In the genomic region with DNA sequence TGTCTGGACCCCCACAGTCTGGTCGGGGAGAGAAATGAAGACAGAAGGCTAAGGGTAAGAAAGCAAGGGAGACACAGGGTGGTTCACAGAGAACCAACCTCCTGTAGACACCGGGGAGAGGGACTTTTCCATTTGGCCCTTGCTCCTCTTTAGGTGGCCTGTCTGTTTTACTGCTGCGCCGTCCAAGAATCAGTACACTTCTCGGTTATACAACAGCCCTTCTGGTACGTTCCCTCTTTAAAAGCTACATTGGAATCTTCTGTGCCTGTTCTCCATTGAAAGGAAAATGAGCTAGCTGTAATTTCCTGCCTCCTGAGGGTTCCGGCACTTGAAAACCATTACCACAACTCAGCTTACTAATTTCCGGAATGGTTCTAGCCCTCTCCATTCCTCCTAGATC, we compare ENCODE assay signal across 11 mouse cellular contexts.
"Had no signal": no experiment of that assay in that cellular context is flagged by ENCODE, and none has a peak within 500 bp of the region (broad histone marks: within the 10 kb centered on the region; RNA-seq: fewer than 3 reads in every experiment).

No protein-coding gene starts in this region.

- H3K27me3 ChIP-seq: midbrain, embryonic 15.5 days; neural tube, embryonic 13.5 days had no signal

- H3K4me3 ChIP-seq: midbrain, embryonic 15.5 days; neural tube, embryonic 13.5 days had no signal

- H3K9ac ChIP-seq: liver, embryonic 14.5 days; midbrain, embryonic 15.5 days; neural tube, embryonic 13.5 days had no signal

- H3K4me1 ChIP-seq: midbrain, embryonic 15.5 days; neural tube, embryonic 13.5 days had no signal

- ATAC-seq: midbrain, embryonic 15.5 days had no signal

- DNase-seq: kidney, adult 8-10 months; kidney, postnatal 25 days; lung, adult 18-20 months; retina, postnatal 1 day; right cerebral cortex, postnatal 4 days; spleen, adult 18-20 months; thymus, adult 18-20 months; thymus, postnatal 14 days had no signal

- H3K36me3 ChIP-seq: midbrain, embryonic 15.5 days; neural tube, embryonic 13.5 days had no signal

- H3K4me2 ChIP-seq: midbrain, embryonic 15.5 days; neural tube, embryonic 13.5 days had no signal

- H3K9me3 ChIP-seq: midbrain, embryonic 15.5 days; neural tube, embryonic 13.5 days had no signal

- H3K27ac ChIP-seq: liver, embryonic 14.5 days; midbrain, embryonic 15.5 days; neural tube, embryonic 13.5 days had no signal
